Mouse (Mus musculus) urinary bladder, adult 2 months (tissue): Measurements from ENCODE around the gene Smap1. TPM values are rescaled to one million over a fixed set of nuclear protein-coding genes. Genes with fewer than 3 reads are reported as not detected.

ENCODE experiments used
- DNase-seq: peaks from one replicate; pipeline ENCODE4 v3.0.0; 2022; ENCODE audit warnings: low spot score
- polyA plus RNA-seq: library from polyadenylated mRNA; depleted of rRNA; stranded (reverse); fragments of >200 nt; gene quantifications from 2 replicates; pipeline ENCODE4 v1.2.3, GENCODE M21; 2012; rRNA removed

Smap1 gene
- polyA plus RNA-seq, 1 experiment, result 61.1 TPM

DNA sequence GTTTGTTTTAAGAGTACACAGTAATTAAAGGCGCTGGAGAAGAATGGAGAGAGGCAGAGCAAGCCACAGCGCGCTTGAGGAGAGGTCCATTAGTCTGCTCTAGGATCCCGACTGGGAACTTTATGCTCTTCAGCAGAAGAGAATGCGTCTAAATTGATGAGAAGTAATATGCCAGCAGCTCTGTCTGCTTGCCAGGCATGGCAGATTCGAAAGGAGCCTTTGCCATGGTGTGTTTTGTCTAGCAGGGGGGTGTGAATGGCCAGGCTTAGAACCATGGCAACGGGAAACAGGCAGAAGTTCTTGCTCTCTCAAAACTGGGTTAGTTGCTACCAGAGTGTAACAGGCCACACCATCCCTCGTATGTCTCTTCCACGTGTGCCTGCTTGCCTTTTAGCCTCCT lies 87.3 kb downstream of the Smap1 start:
- DNase-seq, result no peak

- no peak for DNase-seq
Observed at GRCm38 (mm10) chr1:23834246-23834645, 87.9 kb downstream of the Smap1 start.

DNA sequence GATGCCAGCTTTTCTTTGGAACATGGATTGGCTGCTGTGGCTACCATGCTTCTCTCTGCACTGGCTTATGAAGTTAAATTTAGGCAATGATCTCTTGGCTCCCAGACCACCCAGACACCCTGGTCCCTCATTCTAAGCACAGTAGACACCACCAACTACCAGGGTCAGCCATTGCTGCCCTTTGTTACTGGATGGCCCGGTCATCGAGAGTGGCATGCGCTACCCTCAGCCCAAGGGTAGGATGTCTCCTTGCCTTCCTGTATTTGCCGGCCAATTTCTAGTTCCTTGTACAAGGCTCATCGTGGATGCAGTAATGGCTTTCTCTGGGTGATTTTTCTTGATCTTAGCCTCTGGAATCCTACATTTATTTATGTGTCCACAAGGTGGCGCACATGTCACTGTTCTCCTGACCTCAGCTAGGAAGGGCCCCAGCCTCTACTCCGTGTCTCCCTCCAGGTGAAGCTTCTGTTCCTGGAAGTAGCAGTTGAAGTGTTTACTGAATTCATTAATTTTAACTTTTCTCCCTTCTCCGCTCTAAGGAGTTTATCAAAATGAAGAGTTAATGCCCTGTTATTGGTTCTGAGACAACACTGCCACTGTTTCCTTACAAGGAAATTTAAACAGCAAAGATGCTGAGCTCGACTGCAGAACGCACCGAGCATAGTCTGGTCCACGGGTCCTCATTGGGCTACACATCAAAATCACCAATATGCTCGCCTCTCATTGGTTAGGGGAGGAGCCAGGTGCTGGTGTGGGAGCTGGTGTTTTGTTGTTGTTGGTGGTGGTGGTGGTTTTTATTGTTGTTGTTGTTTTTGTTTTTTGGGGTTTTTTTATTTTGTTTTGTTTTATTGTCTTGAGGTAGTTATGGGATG lies 95.0 kb downstream of the Smap1 start:
- DNase-seq, result no peak

DNA sequence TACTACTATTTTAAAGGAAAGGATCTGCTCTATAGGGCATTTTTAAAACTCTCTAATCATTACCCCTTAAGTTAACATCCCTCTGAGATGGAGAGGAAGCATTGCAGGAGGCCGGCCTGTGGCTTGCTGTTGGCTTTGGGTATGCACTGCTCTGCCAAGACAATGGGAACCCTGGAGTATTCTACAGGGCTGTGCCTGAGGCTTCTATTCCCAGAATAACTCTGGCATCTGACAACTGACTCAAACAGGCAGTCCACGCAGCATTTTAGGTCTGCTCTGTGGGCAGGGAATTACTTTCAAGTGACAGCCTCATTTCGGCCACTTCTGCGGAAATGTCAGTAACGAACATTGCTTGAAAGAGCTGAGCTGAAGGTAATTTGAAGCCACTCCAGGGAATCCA lies 100.5 kb downstream of the Smap1 start:
- DNase-seq, result no peak

DNA sequence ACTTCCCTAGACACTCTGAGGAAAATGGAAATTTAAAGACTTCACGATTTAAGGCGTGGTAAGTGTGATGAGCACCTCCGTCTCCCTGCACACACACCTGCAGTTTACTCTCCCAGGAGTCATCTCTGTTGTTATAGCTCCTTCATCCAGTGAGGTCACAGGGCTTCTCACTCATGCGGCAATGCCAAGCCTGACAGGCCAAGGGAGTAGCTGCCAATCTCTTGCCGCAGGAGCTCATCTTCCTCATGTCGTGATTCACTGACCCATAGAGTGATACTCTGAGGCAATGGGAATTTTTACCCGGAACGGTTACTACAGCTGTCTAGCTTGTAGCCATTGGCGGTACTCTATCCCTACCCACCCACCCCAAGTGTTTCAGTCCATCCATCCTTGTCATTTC lies 123.8 kb downstream of the Smap1 start:
- DNase-seq, result no peak

Other genes starting within 250 kb of the Smap1 start
- gene B3gat2, start 160.6 kb downstream of the Smap1 start, polyA plus RNA-seq, result 0.04 and 0.09 TPM in 2 replicates
- 46.5 and 48.1 TPM in 2 replicates for gene Sdhaf4, start 83.3 kb upstream of the Smap1 start, polyA plus RNA-seq
- gene Fam135a, start 178.0 kb upstream of the Smap1 start, polyA plus RNA-seq, result 25.5 and 28.5 TPM in 2 replicates